Mouse (Mus musculus) frontal cortex, postnatal 36 days (tissue): ENCODE measurements around the gene Vasn.
A peak's percentile ranks its signal among the peaks of the same experiment; 100 is the strongest.
"Not testable (repeated sequence)": the region's sequence is repeated elsewhere in the genome, so short reads cannot be mapped to it uniquely, and the experiment has no call there.

Experiments used
- DNase-seq, 2 experiments: peaks; one replicate each; pipeline ENCODE4 v3.0.0; 2022; ENCODE audit warnings: low spot score in 2 of 2

Vasn gene

GRCm38 (mm10) chr16:4667190-4667808 lies 27.6 kb downstream of the Vasn start:
- DNase-seq: peak; percentile 89 to 92

- no peak for DNase-seq
These were observed 30.6 kb downstream of the Vasn start for GRCm38 (mm10) chr16:4670317-4670716.

- DNase-seq: no peak
These were observed 34.4 kb downstream of the Vasn start for GRCm38 (mm10) chr16:4674091-4674490.

GRCm38 (mm10) chr16:4676836-4677235 lies 37.1 kb downstream of the Vasn start:
- DNase-seq: no peak

- DNase-seq: no peak
These were observed 38.3 kb downstream of the Vasn start for GRCm38 (mm10) chr16:4678080-4678479.

GRCm38 (mm10) chr16:4679121-4680018 lies 39.6 kb downstream of the Vasn start, which contains the start of gene Coro7:
TSS of gene Coro7 (minus strand) at chr16:4679777.
- DNase-seq: peak; percentile 76 to 89

GRCm38 (mm10) chr16:4680922-4681455 lies 41.2 kb downstream of the Vasn start:
- DNase-seq: not testable (repeated sequence)

GRCm38 (mm10) chr16:4682628-4683179 lies 43.0 kb downstream of the Vasn start:
- DNase-seq: no peak

- DNase-seq: no peak
These were observed 43.4 kb downstream of the Vasn start for GRCm38 (mm10) chr16:4683193-4683580.

- DNase-seq: peak; percentile 97 to 99
These were observed 44.1 kb downstream of the Vasn start for GRCm38 (mm10) chr16:4683581-4684456.

- DNase-seq: no peak
These were observed 44.7 kb downstream of the Vasn start for GRCm38 (mm10) chr16:4684457-4684791.

- not testable (repeated sequence) for DNase-seq
These were observed 49.6 kb downstream of the Vasn start for GRCm38 (mm10) chr16:4689371-4689770.
